Mouse (Mus musculus) lung, embryonic 16.5 days (tissue): ENCODE measurements at regions not wholly inside any gene's neighbourhood (a gene's known extent, or its start where the extent isn't known, plus 50 kb on each side); places are given as distances from the start of the nearest gene placed in this dataset.

Experiments used
- ATAC-seq: fragments of 200-750 bp; cut with Nextera tagmentation; 2 replicates; pipeline ENCODE4 v1.8.0; 2017; ENCODE audit warnings: low read depth, mild to moderate bottlenecking, moderate library complexity
- H3K27ac ChIP-seq: fragments of 300-500 bp; sonication (generic); 2 replicates; pipeline ENCODE4 v1.5.1; 2014; ENCODE audit warnings: mild to moderate bottlenecking, control low read depth, low read length
- H3K27me3 ChIP-seq: fragments of 300-500 bp; sonication (generic); 2 replicates; pipeline ENCODE4 v1.6.1; 2014; ENCODE audit warnings: low read depth, low read length, mixed read lengths; ENCODE audit not compliant: control insufficient read depth, insufficient read depth
- H3K36me3 ChIP-seq: fragments of 300-500 bp; sonication (generic); 2 replicates; pipeline ENCODE4 v1.6.1; 2014; ENCODE audit warnings: low read length; ENCODE audit not compliant: control insufficient read depth, insufficient read depth
- H3K4me1 ChIP-seq: fragments of 300-500 bp; sonication (generic); replicated peaks from 2 replicates; pipeline ENCODE4 v1.6.1; 2014; ENCODE audit warnings: low read length, mixed read lengths; ENCODE audit not compliant: control insufficient read depth, insufficient read depth
- H3K4me2 ChIP-seq: fragments of 300-500 bp; sonication (generic); 2 replicates; pipeline ENCODE4 v1.6.1; 2014; ENCODE audit warnings: low read depth, low read length, control low read depth
- H3K4me3 ChIP-seq: fragments of 300-500 bp; sonication (generic); 2 replicates; pipeline ENCODE4 v1.5.1; 2014; ENCODE audit warnings: mild to moderate bottlenecking, low read length, control low read depth
- H3K9ac ChIP-seq: fragments of 300-500 bp; sonication (generic); 2 replicates; pipeline ENCODE4 v1.6.1; 2014; ENCODE audit warnings: low read length, control low read depth
- H3K9me3 ChIP-seq: fragments of 300-500 bp; sonication (generic); 2 replicates; pipeline ENCODE4 v1.6.1; 2016; ENCODE audit warnings: low read length; ENCODE audit not compliant: control insufficient read depth
- WGBS: fragments of 180-500 bp; shearing (Covaris S2); extraction: QIAGEN DNeasy Blood & Tissue Kit; methylation state at CpG from one replicate; pipeline ENCODE4 v1.1.7; 2014; 5-methylcytosine and 5-hydroxymethylcytosine counted together

DNA sequence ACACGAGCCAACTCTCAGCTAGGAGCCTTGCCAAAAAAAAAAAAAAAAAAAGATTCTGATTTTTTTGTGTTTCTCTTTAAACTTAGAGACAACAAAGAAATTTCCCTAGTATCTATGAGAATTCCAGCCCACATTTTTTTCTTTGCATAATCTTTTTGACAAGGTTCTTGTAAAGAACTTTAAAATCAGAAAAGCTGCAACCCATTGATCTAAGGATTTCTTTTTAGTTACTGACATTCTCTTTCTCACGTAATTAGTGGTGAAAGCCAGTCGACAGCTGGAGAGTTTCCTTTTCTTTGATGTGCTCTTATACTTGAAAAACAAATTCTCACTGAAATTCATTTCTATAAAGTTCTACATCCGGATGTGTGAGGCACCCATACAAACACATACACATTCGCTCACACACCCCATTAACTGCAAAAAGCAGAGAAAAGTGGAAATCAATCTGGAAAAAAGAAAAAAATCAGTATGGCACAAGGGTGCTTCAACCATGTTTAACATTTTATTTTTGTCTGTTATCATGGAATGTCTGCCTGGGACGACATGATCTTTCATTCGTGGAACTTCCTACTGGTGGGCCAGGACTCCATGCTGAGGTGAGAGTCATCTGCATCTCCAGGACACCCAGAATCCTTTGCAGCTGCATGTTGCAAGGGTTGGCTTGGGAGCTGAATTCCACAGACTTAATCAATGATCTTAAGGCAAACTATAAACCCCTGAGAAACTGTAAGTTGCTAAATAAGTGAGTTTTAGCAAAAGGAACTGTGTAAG lies 124.0 kb upstream of the Zpld1 start:
- peak; percentile 79 for ATAC-seq
- H3K4me3 ChIP-seq = no peak overlapping the region
- H3K4me2 ChIP-seq = no peak overlapping the region
- no peaks in the 10 kb centered on the region for H3K27me3 ChIP-seq
- WGBS = 18% methylated on average over 7 of the region's 7 CpGs
- H3K9ac ChIP-seq = no peak overlapping the region
- H3K4me1 ChIP-seq = peaks cover 5% of the 10 kb centered on the region; the same call in 1 of the 2 replicates
- no peaks in the 10 kb centered on the region for H3K9me3 ChIP-seq
- peak overlapping the region; percentile 54 for H3K27ac ChIP-seq
- H3K36me3 ChIP-seq = no peaks in the 10 kb centered on the region

GRCm38 (mm10) chr16:55420876-55421568 lies 123.2 kb upstream of the Zpld1 start:
- Histone ChIP-seq H3K27me3 (no peaks in the 10 kb centered on the region), H3K4me2 (no peak overlapping the region), H3K27ac (peak overlapping the region; percentile 79), H3K9me3 (no peaks in the 10 kb centered on the region), H3K36me3 (no peaks in the 10 kb centered on the region), H3K4me1 (peaks cover 5% of the 10 kb centered on the region; the same call in 1 of the 2 replicates), H3K9ac (no peak overlapping the region), H3K4me3 (no peak overlapping the region)
- 52% methylated on average over 4 of the region's 4 CpGs for WGBS
- peak; percentile 73 for ATAC-seq

DNA sequence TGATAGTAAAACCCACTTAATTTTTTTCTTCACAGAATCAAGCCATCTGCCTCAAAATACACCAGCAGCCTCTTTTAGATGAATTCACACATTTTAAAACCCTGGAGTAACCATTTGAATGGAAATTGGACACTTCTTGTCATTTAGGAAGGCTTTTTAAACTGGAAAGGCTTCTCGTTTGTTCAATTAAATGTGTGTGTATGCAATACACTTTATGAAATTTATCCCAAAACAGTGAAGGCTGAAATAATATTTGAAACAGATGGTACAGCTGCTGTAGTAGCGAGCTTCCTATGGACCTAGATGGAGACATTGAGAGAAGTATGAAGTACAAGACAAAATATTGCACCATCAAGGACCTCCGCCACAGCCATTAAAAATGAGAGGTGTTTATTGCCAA lies 121.1 kb upstream of the Zpld1 start:
- no peak overlapping the region for H3K4me2 ChIP-seq
- no peak overlapping the region for H3K27ac ChIP-seq
- no peak overlapping the region for H3K9ac ChIP-seq
- no peaks in the 10 kb centered on the region for H3K36me3 ChIP-seq
- no peaks in the 10 kb centered on the region for H3K9me3 ChIP-seq
- ATAC-seq = no peak
- peaks cover 5% of the 10 kb centered on the region; the same call in 1 of the 2 replicates for H3K4me1 ChIP-seq
- 74% methylated on average over 3 of the region's 3 CpGs for WGBS
- no peaks in the 10 kb centered on the region for H3K27me3 ChIP-seq
- H3K4me3 ChIP-seq = no peak overlapping the region

GRCm38 (mm10) chr16:55400818-55401217 lies 103.0 kb upstream of the Zpld1 start:
- Histone ChIP-seq H3K27me3 (no peaks in the 10 kb centered on the region), H3K9ac (no peak overlapping the region), H3K4me1 (no peaks in the 10 kb centered on the region), H3K9me3 (no peaks in the 10 kb centered on the region), H3K4me3 (no peak overlapping the region), H3K27ac (no peak overlapping the region), H3K36me3 (no peaks in the 10 kb centered on the region), H3K4me2 (no peak overlapping the region)
- ATAC-seq = no peak

- Histone ChIP-seq H3K36me3 (no peaks in the 10 kb centered on the region), H3K9me3 (no peaks in the 10 kb centered on the region), H3K27ac (no peak overlapping the region), H3K4me1 (no peaks in the 10 kb centered on the region), H3K27me3 (no peaks in the 10 kb centered on the region), H3K9ac (no peak overlapping the region), H3K4me3 (no peak overlapping the region), H3K4me2 (no peak overlapping the region)
- ATAC-seq = no peak
- 59% methylated on average over 3 of the region's 3 CpGs for whole genome bisulfite sequencing
These were observed 97.1 kb upstream of the Zpld1 start for GRCm38 (mm10) chr16:55394864-55395263.

GRCm38 (mm10) chr16:55390400-55390799 lies 92.6 kb upstream of the Zpld1 start:
- no peaks in the 10 kb centered on the region for H3K4me1 ChIP-seq

DNA sequence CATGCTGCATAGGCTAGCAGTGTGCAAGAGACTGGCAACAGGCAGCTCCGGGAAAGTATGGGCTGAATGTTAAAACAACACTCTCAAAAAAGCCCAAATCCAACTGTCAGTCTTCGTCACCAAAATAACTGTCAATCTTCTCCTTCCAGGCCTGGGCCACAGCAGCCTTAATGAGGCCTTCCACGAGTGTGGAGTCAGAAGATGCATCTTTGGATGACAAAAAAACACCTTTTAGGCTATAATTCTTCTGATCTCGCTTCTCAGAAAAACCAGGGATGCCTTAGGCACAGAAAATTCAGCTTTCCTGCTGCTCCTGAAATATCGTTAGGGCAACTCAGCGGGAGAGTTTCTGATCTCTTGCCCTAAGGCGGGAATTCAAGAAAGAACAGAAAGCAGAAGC lies 82.2 kb upstream of the Zpld1 start:
- no peak overlapping the region for H3K9ac ChIP-seq
- no peaks in the 10 kb centered on the region for H3K27me3 ChIP-seq
- no peak overlapping the region for H3K4me3 ChIP-seq
- H3K9me3 ChIP-seq = no peaks in the 10 kb centered on the region
- no peak overlapping the region for H3K4me2 ChIP-seq
- WGBS = 77% methylated on average over 7 of the region's 7 CpGs
- no peaks in the 10 kb centered on the region for H3K36me3 ChIP-seq
- H3K27ac ChIP-seq = no peak overlapping the region
- peaks cover 5% of the 10 kb centered on the region; the same call in 1 of the 2 replicates for H3K4me1 ChIP-seq
- ATAC-seq = no peak

More at GRCm38 (mm10) chr16:55390400-55390799, 92.6 kb upstream of the Zpld1 start:
- Histone ChIP-seq H3K9me3 (no peaks in the 10 kb centered on the region), H3K36me3 (no peaks in the 10 kb centered on the region), H3K4me2 (no peak overlapping the region), H3K9ac (no peak overlapping the region), H3K27ac (no peak overlapping the region), H3K4me3 (no peak overlapping the region), H3K27me3 (no peaks in the 10 kb centered on the region)
- WGBS = 59% methylated on average over 7 of the region's 7 CpGs
- no peak for ATAC-seq

- ATAC-seq = no peak
- H3K4me1 ChIP-seq = peaks cover 5% of the 10 kb centered on the region; the same call in 1 of the 2 replicates
- H3K4me3 ChIP-seq = no peak overlapping the region
- no peak overlapping the region for H3K9ac ChIP-seq
- H3K27me3 ChIP-seq = no peaks in the 10 kb centered on the region
- H3K36me3 ChIP-seq = no peaks in the 10 kb centered on the region
- H3K9me3 ChIP-seq = no peaks in the 10 kb centered on the region
- peak overlapping the region; percentile 48 for H3K27ac ChIP-seq
- H3K4me2 ChIP-seq = no peak overlapping the region
These were observed 81.4 kb upstream of the Zpld1 start for GRCm38 (mm10) chr16:55379189-55379588.

- 52% methylated on average over 3 of the region's 3 CpGs for WGBS
- H3K36me3 ChIP-seq = no peaks in the 10 kb centered on the region
- H3K27me3 ChIP-seq = no peaks in the 10 kb centered on the region
- no peak overlapping the region for H3K4me3 ChIP-seq
- peak overlapping the region; percentile 48 for H3K27ac ChIP-seq
- H3K4me2 ChIP-seq = no peak overlapping the region
- H3K9ac ChIP-seq = no peak overlapping the region
- peak; percentile 97 for ATAC-seq
- H3K4me1 ChIP-seq = peaks cover 5% of the 10 kb centered on the region; the same call in 1 of the 2 replicates
- H3K9me3 ChIP-seq = no peaks in the 10 kb centered on the region
These were observed 80.9 kb upstream of the Zpld1 start for GRCm38 (mm10) chr16:55378701-55379100.
